Mouse (Mus musculus): Measurements from ENCODE around the gene Slc35a1. TPM values are rescaled to one million over a fixed set of nuclear protein-coding genes. Genes with fewer than 3 reads are reported as not detected.
"Not testable (repeated sequence)": the region's sequence is repeated elsewhere in the genome, so short reads cannot be mapped to it uniquely, and the experiment has no call there.

Gene Slc35a1
- 46.0 and 48.4 TPM in 2 replicates for polyA plus RNA-seq (2015; fragmentation: Nextera tagmentation; extraction: Ambion mirVana)

- Histone ChIP-seq H3K9ac (peak within 1 kb of the TSS; percentile 82), H3K27me3 (no peaks in the 10 kb centered on the region), H3K4me2 (peak within 1 kb of the TSS; percentile 53), H3K27ac (peak within 1 kb of the TSS; percentile 94), H3K36me3 (0 out of 2 replicates have a peak, but pooled peaks cover 3% of the 10 kb centered on the region), H3K4me1 (no peaks in the 10 kb centered on the region; the same call in 1 of the 2 replicates), H3K9me3 (no peaks in the 10 kb centered on the region), H3K4me3 (peak within 1 kb of the TSS; percentile 91)
- ATAC-seq (ENCODE audit: insufficient number of reproducible peaks, low FRiP score, low TSS enrichment, low read depth) = peak; percentile 92
- WGBS = under 1% methylated on average over 64 of the region's 65 CpGs
These were observed at the start of gene Slc35a1 for GRCm38 (mm10) chr4:34686874-34687567. Gene Slc35a1, minus strand, starts transcription at chr4:34687438.

- H3K9ac ChIP-seq = no peak overlapping the region
- H3K9me3 ChIP-seq = no peaks in the 10 kb centered on the region
- no peak for ATAC-seq (ENCODE audit: insufficient number of reproducible peaks, low FRiP score, low TSS enrichment, low read depth)
- 77% methylated on average over 3 of the region's 3 CpGs for WGBS
- no peak overlapping the region for H3K4me2 ChIP-seq
- H3K27me3 ChIP-seq = peaks cover 5% of the 10 kb centered on the region
- no peaks in the 10 kb centered on the region for H3K36me3 ChIP-seq
- no peak overlapping the region for H3K4me3 ChIP-seq
- no peak overlapping the region for H3K27ac ChIP-seq
- peaks cover 6% of the 10 kb centered on the region; the same call in 1 of the 2 replicates for H3K4me1 ChIP-seq
These were observed 47.2 kb upstream of the Slc35a1 start for GRCm38 (mm10) chr4:34734461-34734860.

DNA sequence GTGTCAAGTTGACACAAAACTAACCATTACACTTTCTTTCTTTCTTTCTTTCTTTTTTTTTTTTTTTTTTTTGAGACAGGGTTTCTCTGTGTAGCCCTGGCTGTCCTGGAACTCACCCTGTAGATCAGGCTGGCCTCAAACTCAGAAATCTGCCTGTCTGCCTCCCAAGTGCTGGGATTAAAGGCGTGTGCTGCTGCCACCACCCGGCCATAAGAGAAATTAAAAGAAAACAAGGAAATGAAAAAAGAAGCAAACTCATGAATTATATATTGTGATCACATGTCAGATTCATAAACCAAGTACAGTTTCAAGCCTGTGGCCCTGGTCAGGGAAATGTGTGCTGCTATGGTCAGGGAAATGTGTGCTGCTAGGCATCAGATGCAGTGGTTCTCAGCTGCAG lies 46.2 kb upstream of the Slc35a1 start:
- not testable (repeated sequence) for H3K4me1 ChIP-seq; ATAC-seq (ENCODE audit: insufficient number of reproducible peaks, low FRiP score, low TSS enrichment, low read depth); H3K27me3 ChIP-seq; H3K4me3 ChIP-seq; H3K9me3 ChIP-seq; H3K27ac ChIP-seq; H3K36me3 ChIP-seq; H3K4me2 ChIP-seq; H3K9ac ChIP-seq
- 31% methylated on average over 2 of the region's 2 CpGs for WGBS

DNA sequence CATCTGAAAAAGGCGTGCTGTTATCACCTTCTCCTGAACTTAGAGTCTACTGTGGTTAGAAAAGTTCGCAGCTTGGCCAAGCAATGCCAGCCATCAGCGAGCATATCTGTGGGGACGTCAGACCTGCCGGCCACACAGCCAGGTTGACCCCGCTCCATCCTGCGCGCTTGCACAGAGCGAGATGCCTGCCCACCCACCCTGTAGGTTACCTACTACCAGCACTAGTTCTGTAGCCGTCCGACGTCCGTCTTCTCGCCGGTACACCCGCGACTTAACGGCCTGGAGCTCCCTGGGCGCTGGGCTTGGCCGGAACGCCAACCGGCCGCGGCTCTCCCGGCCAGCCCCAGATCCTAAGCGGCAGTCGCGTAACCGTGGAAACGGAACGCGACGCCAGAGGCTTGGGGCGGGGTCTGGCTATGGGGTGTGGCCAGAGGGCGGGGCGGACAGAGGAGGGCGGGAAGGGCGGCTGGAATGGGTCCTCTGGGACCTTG lies 42.7 kb upstream of the Slc35a1 start, which contains the start of gene Cfap206:
Gene Cfap206 (minus strand): TSS at position 356 of the 491 bp plus-strand sequence.
- H3K27me3 ChIP-seq = peaks cover 5% of the 10 kb centered on the region
- peak within 1 kb of the TSS; percentile 93 for H3K4me2 ChIP-seq
- WGBS = 1% methylated on average over 38 of the region's 38 CpGs
- H3K36me3 ChIP-seq = no peaks in the 10 kb centered on the region
- peaks cover 6% of the 10 kb centered on the region; the same call in 1 of the 2 replicates for H3K4me1 ChIP-seq
- no peak within 1 kb of the TSS for H3K27ac ChIP-seq
- H3K9me3 ChIP-seq = no peaks in the 10 kb centered on the region
- no peak within 1 kb of the TSS for H3K9ac ChIP-seq
- peak within 1 kb of the TSS; percentile 50 for H3K4me3 ChIP-seq
- ATAC-seq (ENCODE audit: insufficient number of reproducible peaks, low FRiP score, low TSS enrichment, low read depth) = 0 out of 2 replicates have a peak, but pooled peaks have one; percentile 69

DNA sequence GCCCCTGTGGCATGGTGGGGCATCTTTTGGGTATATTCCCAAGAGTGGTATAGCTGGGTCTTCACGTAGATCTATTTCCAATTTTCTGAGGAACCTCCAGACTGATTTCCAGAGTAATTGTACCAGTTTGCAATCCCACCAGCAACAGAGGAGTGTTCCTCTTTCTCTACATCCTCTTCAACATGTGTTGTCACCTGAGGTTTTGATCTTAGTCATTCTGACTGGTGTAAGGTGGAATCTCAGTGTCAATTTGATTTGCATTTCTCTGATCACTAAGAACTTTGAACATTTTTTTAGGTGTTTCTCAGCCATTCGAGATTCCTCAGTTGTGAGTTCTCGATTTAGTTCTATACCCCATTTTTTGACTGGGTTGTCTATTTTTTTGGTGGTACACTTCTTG lies 38.5 kb upstream of the Slc35a1 start:
- H3K27ac ChIP-seq; H3K9me3 ChIP-seq; ATAC-seq (ENCODE audit: insufficient number of reproducible peaks, low FRiP score, low TSS enrichment, low read depth); H3K4me2 ChIP-seq; H3K4me3 ChIP-seq; H3K36me3 ChIP-seq; H3K27me3 ChIP-seq; H3K4me1 ChIP-seq; H3K9ac ChIP-seq: not testable (repeated sequence)
- WGBS = 85% methylated on average over 3 of the region's 3 CpGs

DNA sequence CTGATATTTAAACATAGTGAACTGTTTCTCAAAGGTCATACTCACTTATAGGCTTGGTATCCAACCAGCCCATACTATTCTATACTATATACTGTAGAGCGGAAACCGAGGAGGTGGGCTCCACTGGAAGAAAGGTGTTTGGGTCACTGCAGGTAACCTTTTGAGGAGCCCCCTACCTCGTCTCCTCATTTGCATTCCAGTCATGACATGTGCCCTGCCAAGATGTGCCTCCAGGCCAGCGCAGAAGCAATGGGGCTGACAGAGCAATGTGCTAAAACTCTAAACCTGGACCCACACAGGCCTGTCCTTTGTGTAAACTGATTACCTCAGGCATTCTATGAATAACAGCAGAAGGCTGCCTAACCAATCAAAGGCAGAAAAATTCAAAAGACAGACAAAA lies 37.1 kb upstream of the Slc35a1 start:
- H3K4me1 ChIP-seq = no peaks in the 10 kb centered on the region
- H3K4me3 ChIP-seq = no peak overlapping the region
- no peaks in the 10 kb centered on the region for H3K27me3 ChIP-seq
- no peak overlapping the region for H3K9ac ChIP-seq
- WGBS = 56% methylated on average over 4 of the region's 4 CpGs
- ATAC-seq (ENCODE audit: insufficient number of reproducible peaks, low FRiP score, low TSS enrichment, low read depth) = no peak
- H3K36me3 ChIP-seq = no peaks in the 10 kb centered on the region
- H3K9me3 ChIP-seq = no peaks in the 10 kb centered on the region
- H3K27ac ChIP-seq = no peak overlapping the region
- H3K4me2 ChIP-seq = no peak overlapping the region

- 67% methylated on average over 4 of the region's 4 CpGs for WGBS
- Histone ChIP-seq H3K27ac (no peak overlapping the region), H3K9ac (no peak overlapping the region), H3K4me1 (no peaks in the 10 kb centered on the region), H3K4me2 (no peak overlapping the region), H3K36me3 (no peaks in the 10 kb centered on the region), H3K4me3 (no peak overlapping the region), H3K9me3 (no peaks in the 10 kb centered on the region), H3K27me3 (no peaks in the 10 kb centered on the region)
- no peak for ATAC-seq (ENCODE audit: insufficient number of reproducible peaks, low FRiP score, low TSS enrichment, low read depth)
These were observed 35.9 kb upstream of the Slc35a1 start for GRCm38 (mm10) chr4:34723186-34723585.

- no peaks in the 10 kb centered on the region for H3K9me3 ChIP-seq
- H3K4me3 ChIP-seq = no peak overlapping the region
- no peaks in the 10 kb centered on the region for H3K36me3 ChIP-seq
- ATAC-seq (ENCODE audit: insufficient number of reproducible peaks, low FRiP score, low TSS enrichment, low read depth) = no peak
- H3K4me2 ChIP-seq = no peak overlapping the region
- no peak overlapping the region for H3K9ac ChIP-seq
- H3K27me3 ChIP-seq = no peaks in the 10 kb centered on the region
- 87% methylated on average over 7 of the region's 7 CpGs for WGBS
- H3K4me1 ChIP-seq = no peaks in the 10 kb centered on the region
- H3K27ac ChIP-seq = no peak overlapping the region
These were observed 33.1 kb upstream of the Slc35a1 start for GRCm38 (mm10) chr4:34720127-34720895.

DNA sequence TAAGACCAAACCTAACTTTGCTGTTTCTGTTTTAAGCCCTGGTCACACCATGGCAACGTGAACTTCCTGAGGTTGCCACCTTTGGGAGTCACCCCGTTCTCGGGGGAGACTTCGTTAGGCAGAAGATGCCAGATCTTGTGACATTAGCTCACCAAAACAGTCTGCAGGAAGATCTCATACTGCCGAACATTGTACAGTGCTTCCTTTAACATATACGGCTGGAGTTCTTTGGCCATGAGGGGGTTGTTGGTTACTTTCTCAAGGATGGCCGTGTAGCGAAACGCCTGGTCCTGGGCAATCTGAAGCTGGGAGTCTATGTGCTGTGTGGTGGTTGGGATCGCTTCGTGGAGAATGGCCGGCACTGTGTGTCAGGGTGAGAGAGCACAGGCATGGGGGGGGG lies 32.2 kb upstream of the Slc35a1 start:
- H3K4me2 ChIP-seq = no peak overlapping the region
- H3K9ac ChIP-seq = no peak overlapping the region
- no peak overlapping the region for H3K4me3 ChIP-seq
- no peaks in the 10 kb centered on the region for H3K27me3 ChIP-seq
- no peaks in the 10 kb centered on the region for H3K36me3 ChIP-seq
- ATAC-seq (ENCODE audit: insufficient number of reproducible peaks, low FRiP score, low TSS enrichment, low read depth) = no peak
- H3K27ac ChIP-seq = no peak overlapping the region
- H3K9me3 ChIP-seq = no peaks in the 10 kb centered on the region
- no peaks in the 10 kb centered on the region for H3K4me1 ChIP-seq
- 97% methylated on average over 12 of the region's 12 CpGs for WGBS

DNA sequence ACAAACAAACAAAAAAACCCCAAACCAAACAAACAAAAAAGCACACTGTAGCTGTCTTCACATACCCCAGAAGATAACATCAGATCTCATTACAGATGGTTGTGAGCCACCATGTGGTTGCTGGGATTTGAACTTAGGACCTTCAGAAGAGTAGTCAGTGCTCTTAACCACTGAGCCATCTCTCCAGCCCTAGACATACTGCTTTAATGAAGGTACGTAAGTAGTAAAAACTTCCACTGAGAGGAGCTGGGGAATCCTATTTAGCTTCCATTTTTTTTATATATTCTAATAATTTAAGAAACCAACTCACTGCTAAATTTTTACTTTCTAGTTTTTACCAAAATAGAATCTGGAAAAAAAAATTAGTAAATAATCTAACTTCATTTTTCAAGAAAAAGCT lies 27.8 kb upstream of the Slc35a1 start:
- 93% methylated on average over 1 of the region's 1 CpGs for WGBS
- no peaks in the 10 kb centered on the region for H3K9me3 ChIP-seq
- no peaks in the 10 kb centered on the region for H3K36me3 ChIP-seq
- no peaks in the 10 kb centered on the region for H3K27me3 ChIP-seq
- H3K27ac ChIP-seq = no peak overlapping the region
- H3K4me1 ChIP-seq = no peaks in the 10 kb centered on the region
- no peak overlapping the region for H3K4me3 ChIP-seq
- ATAC-seq (ENCODE audit: insufficient number of reproducible peaks, low FRiP score, low TSS enrichment, low read depth) = no peak
- no peak overlapping the region for H3K4me2 ChIP-seq
- no peak overlapping the region for H3K9ac ChIP-seq

DNA sequence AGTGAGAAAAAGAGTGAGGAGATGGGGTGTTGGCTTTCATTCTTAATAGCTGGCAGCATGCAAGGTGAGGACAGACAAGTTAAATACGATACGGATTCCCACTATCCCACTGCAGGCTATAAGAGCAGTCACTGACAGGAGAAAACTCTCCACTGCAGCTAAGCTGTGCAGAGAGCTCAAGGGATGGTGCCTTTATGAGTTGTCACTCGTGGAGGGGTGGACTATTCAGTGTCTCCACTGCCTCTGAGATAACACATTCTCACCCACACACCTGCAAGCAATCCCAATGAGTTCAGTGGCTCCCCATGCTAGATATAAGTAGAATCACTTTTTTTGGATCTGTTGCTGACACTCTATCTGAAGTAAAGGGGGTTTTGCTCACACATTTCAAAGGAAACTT lies 20.9 kb upstream of the Slc35a1 start:
- H3K27me3 ChIP-seq = no peaks in the 10 kb centered on the region
- H3K36me3 ChIP-seq = no peaks in the 10 kb centered on the region
- ATAC-seq (ENCODE audit: insufficient number of reproducible peaks, low FRiP score, low TSS enrichment, low read depth) = no peak
- WGBS = 72% methylated on average over 3 of the region's 3 CpGs
- no peak overlapping the region for H3K4me2 ChIP-seq
- no peak overlapping the region for H3K4me3 ChIP-seq
- H3K4me1 ChIP-seq = no peaks in the 10 kb centered on the region
- no peak overlapping the region for H3K27ac ChIP-seq
- no peak overlapping the region for H3K9ac ChIP-seq
- H3K9me3 ChIP-seq = no peaks in the 10 kb centered on the region

DNA sequence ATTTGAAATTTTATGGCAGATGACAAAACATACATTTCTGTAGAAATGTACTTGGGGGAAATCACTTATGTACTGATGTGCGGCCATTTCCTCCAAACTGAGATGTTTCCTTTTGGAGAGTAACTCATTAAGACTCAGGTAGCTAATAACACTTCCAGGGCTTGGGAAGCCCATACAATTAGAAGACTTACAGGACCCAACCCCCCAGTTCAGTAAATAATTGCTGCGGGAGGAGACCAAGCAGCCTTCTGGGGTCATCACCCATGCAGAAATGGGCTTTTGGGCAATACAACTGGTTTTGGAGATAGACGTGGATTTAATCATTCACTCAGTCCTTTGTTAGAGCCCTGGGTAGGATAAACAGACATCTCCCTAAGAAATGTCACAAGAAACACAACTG lies 20.0 kb upstream of the Slc35a1 start:
- H3K9me3 ChIP-seq = no peaks in the 10 kb centered on the region
- no peak overlapping the region for H3K27ac ChIP-seq
- WGBS = 77% methylated on average over 3 of the region's 3 CpGs
- no peak overlapping the region for H3K4me3 ChIP-seq
- no peaks in the 10 kb centered on the region for H3K36me3 ChIP-seq
- H3K4me2 ChIP-seq = no peak overlapping the region
- no peak overlapping the region for H3K9ac ChIP-seq
- no peaks in the 10 kb centered on the region for H3K4me1 ChIP-seq
- no peaks in the 10 kb centered on the region for H3K27me3 ChIP-seq
- ATAC-seq (ENCODE audit: insufficient number of reproducible peaks, low FRiP score, low TSS enrichment, low read depth) = no peak
